Mouse (Mus musculus) right cerebral cortex, postnatal 10 days (tissue): ENCODE measurements around the gene Cdyl2.

Experiments used
- DNase-seq, 2 experiments: peaks; one replicate each; pipeline ENCODE4 v3.0.0; 2021; ENCODE audit warnings: low spot score in 2 of 2

The Cdyl2 gene

GRCm38 (mm10) chr8:116538763-116539162 lies 194.0 kb downstream of the Cdyl2 start:
- DNase-seq = no peak

GRCm38 (mm10) chr8:116536786-116537185 lies 196.0 kb downstream of the Cdyl2 start:
- no peak for DNase-seq

GRCm38 (mm10) chr8:116533081-116533480 lies 199.7 kb downstream of the Cdyl2 start:
- no peak for DNase-seq

GRCm38 (mm10) chr8:116528736-116529135 lies 204.1 kb downstream of the Cdyl2 start:
- DNase-seq = no peak

- no peak for DNase-seq
Observed at GRCm38 (mm10) chr8:116524915-116525314, 207.9 kb downstream of the Cdyl2 start.
